Mouse (Mus musculus): ENCODE results near the gene Ldlrad3.
A peak's percentile ranks its signal among the peaks of the same experiment; 100 is the strongest.

Gene Ldlrad3

DNA sequence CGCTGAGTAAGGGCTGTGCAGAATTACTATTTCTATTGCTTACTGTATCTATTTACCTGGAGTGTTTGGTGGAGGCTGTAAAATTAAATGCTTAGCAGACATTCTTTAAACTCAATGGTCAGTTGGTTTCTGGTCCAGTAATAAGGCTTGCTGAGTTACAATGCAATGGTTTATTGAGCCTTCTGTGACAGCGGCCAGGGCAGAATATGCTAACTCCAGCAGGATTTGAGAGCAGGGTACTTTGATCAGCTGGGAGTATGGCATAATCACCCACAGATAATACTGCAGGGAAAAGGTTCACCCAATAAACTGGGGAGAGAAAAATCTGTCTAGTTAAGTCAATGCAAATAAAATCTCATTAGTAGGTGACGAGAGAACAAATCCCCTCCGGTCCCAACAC lies 220.2 kb downstream of the Ldlrad3 start:
- no peak for DNase-seq (ENCODE audit: low read depth, low spot score)

DNA sequence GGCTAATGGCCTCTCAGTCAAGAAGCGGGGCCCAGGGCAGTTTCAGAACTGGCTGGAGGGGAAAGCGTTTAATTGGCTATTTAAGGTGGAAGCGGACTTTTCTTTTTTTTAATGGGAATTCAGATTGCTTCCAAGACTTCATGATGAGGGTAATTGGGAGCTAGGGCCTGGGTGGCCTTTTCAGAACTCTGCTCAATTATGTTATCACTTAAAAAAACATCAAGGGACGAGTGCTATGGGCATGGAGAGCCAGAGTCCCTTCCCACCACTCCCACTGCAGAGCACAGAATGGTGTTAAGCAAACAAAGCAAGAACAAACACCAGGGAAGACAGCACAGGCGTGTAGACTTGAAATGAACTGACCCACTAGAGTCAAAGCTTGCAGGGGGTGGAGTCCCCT lies 220.7 kb downstream of the Ldlrad3 start:
- DNase-seq (ENCODE audit: low read depth, low spot score), result no peak

DNA sequence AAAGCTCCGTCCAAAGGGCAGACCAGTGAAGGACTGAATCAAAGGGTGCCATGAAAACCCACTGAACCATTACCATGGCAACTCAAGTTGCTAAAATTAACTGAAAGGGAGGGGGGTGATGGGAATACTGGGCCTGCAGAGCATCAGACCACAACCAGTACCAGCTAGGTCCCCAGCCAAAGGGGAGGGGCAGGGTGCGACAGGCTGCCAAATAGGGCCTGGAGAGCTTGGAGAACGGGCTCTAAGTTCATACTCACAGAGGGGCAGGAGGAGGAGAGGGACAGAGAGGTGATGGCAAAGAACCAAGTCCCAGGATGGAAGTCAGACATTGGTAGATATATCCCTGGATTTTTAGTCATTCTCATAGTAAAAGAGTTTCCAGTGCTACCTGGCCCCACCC lies 222.8 kb downstream of the Ldlrad3 start:
- DNase-seq (ENCODE audit: low read depth, low spot score), result no peak

DNA sequence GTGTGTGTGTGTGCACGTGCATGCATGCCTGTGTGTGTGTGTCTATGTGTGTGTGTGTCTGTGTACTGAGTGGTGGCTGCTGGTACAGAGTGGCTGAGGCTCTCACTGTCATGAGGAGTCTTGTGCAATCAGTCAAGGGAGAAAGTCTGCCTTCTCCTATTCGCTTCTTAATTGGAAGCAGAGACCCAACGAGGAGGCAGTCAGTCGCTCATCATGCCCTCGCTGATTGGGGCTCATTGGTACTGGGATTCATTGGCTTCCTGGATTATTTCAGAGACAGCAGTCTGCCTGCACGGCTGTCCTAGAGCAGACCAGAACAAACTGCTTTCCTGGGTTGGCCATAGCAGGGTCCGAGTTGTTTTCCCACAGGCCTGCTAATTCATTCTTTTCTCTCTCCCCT lies 223.8 kb downstream of the Ldlrad3 start:
- DNase-seq (ENCODE audit: low read depth, low spot score), result no peak

DNA sequence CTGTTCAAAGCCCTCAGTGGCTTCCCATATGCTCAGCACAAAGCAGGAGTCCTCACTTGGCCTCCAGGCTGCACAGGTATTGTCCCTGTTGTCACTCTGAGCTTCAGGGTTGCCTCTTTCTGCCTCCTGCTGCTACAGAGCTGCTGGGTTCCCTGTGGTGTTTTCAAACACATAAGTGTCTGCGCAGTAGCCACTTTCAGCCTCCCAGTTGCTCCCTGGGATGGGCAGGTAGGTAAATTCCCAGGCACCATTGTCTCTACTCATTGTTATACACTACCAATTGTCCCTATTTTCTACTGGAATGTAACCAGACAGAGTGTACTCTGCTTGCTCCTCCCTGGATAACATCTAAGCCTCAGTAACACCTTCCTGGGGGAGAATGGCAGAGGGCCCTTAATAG lies 224.8 kb downstream of the Ldlrad3 start:
- DNase-seq (ENCODE audit: low read depth, low spot score), result no peak

DNA sequence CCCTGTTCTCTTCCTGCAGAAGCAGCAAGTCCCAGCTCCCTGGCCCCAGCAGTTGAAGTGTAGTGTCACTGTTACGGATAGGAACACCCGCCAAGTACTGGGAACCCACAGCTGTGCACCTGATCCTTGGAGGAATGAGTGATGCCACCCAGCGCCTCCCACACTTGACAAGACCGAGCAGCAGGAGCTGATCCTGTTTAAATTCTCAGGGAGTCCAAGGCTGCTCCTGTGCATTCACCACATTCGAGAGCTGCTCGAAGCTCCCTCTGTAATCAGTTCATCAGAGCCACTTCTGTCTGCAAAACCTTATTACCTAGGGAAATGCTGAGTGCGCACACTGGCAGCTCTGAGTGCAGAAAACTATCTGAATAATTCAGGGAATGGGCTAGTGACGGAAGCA lies 225.5 kb downstream of the Ldlrad3 start:
- no peak for DNase-seq (ENCODE audit: low read depth, low spot score)

DNA sequence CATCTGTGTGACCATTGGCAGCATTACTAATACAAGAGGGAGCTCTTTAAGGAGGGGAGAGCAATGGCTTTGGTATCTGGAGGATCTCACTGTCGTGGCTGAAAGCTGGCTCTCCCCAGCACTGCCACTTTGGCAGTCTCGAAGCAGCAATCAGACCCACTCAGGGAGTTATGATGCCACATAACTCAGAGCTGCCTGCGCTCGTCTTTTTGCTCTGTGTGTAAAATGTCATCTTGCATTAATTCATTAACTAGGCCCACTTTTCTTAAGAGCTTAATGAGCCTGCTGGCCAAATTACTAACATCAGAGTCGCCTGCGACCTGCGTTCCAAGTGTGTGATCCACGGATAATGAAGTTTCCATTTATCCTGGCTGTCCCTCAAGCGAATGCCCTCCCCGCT lies 230.1 kb downstream of the Ldlrad3 start:
- DNase-seq (ENCODE audit: low read depth, low spot score), result no peak

DNA sequence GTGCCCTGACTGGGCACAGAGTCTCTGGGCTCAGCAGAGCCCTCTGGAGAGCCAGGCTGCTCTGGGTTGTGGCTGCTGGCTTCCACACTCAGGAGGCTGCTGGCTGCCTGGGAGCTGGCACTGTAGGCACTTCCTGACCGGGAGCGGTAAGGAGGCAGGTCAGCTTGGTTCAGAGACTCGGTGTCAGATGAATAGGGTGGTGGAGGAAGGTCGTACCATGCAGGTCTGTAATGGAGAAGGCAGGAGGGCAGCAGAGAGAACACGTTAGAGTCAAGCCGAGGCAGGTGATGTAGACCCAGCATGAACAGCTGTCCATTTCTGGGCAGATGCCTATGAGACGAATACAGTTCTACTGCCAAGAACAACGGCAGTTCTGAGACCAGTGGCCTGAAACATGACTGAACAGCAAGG lies 233.2 kb downstream of the Ldlrad3 start:
- DNase-seq (ENCODE audit: low read depth, low spot score), result no peak

DNA sequence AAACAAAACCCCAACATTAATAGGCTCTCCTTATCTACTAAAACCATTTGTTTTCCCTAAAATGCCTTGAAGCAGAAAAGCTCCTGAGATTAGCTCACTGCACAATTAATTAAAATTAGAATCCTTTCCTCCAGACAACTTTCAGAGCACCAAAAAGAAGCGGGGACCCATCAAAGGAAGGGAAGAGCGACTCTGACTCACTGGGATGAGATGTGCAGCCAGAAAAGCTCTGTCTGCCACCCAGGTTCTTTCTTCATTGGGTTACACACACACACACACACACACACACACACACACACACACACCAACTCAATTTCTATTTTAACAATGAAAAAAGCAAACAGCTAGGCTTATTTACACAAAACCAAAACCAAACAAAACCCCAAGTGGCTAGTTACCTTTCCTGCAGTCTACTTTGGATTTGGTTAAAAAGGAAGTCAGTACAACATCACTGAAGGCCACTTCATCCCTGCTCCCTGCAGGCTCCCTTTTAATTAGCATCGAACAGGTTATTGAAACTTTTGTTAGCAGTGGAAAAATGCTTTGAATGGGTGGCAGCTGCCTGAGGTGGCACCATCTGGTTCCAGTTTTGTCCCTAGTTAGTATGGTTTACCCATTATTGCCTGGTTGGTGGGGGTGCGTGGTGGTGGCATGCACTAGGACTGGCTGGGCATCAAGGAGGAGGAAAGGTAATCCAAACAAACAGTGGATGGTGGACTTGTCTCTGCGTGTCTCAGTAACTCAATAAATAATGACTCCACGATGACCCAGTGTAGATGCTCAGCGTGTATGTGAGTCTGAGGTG lies 235.3 kb downstream of the Ldlrad3 start:
- no peak for DNase-seq (ENCODE audit: low read depth, low spot score)

DNA sequence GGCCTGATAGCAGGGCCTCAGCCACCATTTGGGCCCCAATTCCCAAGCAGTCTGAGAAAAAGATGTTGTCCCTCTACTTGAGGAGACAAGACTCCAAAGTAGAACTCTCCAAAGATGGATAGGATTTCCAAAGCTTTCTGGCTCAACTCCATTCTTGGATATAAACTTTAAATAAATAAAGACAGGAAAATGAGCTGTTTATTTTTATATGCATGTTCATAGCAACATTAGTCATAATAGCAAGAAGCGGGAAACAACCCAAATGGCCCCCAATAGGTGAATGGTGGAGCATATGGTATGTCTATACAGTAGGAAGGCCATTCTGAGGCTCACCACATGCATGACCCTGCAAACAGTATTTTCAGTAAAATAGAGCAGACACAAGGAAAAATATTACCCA lies 251.2 kb downstream of the Ldlrad3 start:
- DNase-seq (ENCODE audit: low read depth, low spot score), result no peak

DNA sequence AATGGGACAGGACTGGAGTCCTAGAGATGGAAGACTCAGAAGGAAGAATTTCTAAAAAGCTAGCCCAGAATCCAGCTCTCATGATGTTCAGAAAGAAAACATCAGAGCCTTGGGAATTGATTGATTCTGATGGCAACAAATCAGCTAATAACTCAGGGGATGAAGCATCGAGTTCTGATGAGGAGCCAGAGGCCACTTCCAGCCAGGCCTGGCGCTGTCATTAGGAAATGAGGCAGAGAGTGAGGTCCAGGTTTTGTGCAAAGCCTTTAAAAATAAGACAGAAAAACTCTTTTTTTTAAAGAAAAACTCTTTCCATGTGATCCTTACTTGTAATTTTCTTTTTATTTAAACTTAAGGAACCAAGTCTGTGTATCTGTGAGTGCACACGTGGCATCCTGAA lies 252.9 kb downstream of the Ldlrad3 start:
- DNase-seq (ENCODE audit: low read depth, low spot score), result no peak

DNA sequence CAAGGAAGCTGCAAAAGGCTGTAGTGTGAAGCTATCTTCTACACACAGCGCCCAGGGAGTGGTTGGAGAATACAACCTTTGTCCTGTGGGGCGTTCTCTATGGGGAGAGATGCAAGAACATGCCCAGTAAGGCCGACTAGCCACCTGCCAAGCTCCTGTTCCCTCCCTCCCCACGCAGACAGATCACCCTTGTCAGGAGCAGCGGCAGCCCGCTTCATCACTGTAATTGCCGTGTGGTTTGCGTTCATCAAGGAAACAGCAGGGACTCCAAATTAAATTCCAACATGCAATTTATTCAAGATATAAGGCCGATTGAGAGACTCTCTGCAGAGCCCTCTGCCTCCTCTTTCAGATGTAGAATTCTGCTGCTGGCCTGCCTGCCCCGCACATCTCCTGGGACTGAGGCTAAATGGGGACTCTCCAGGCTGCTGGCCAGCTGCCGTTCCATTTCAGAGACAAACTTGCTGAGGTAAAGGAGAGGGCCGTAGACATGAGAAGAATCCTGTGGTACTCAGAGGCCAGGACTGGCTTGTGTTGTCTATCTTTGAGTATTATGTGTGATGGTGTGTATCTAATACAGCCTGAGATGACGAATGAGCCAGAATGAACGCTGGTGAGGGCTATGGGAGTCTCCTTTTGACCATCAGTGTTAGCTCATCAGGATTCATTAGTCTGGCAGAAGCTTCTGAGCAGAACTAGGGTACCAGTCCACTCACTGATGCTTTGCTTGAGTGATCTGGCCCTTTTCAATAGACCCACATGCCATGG lies 253.8 kb downstream of the Ldlrad3 start:
- DNase-seq (ENCODE audit: low read depth, low spot score), result no peak

DNA sequence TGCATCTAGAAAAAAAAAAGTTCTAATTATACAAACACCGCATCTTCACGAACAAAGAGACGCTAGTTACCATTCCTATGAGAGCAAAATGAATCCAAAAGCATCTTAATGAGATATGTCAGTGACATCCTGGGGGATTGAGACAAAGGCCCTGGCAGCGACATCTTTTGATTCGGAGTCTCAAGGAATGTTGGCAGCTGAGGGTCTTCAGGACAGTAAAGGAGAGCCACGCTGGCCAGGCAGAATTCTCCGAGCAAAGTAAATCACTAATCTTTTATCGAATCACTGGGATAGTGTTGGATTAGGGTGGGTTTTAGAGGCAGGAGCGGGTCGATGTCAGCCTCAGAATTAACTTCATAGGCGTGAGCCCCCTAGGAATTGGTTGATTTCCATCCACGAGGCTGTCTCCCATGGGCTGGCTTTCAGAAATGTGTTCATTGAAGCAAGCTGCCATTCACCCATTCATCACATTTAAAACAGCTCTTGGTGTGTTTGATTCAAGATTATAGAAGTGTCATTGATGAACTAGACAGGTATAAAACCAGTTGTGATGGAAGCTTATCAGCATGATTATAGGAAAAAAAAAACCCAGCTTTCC lies 260.5 kb downstream of the Ldlrad3 start:
- no peak for DNase-seq (ENCODE audit: low read depth, low spot score)

DNA sequence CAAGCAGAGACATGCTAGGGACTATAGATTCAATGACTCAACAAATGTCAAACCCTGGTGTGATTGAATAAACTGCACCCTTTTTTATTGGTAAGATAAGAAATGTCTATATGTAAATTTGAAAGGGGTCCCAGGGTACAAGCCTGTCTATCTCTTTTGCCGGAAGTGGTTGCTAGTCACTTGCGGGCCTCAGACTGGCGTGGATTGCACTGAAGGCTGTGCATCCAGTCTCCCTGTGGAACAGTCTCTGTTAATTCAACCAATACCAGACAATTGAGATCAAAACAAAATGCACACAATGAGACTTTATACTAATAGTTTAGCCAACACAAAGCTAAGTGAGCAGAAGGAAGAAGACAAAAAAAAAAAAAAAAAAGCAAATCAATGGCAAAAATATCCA lies 261.0 kb downstream of the Ldlrad3 start:
- no peak for DNase-seq (ENCODE audit: low read depth, low spot score)

DNA sequence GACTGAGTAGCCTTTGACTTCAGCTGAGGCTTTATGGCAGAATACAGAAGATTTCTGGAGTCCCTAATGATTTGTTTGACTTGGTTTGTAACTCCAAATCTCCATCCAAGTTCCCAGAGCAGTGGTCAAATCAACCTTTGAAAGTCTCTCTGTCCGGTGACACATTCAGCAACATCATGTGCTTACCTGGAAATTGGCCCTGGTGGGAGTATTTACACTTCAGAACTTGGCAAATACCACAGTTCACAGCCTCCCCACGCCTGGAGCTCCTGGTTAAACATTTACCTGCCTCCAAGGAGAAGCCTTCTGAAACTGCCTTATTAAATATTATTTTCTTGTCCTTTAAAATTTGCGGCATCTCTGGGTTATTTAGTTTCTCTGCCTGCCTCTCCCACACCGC lies 263.0 kb downstream of the Ldlrad3 start:
- no peak for DNase-seq (ENCODE audit: low read depth, low spot score)

DNA sequence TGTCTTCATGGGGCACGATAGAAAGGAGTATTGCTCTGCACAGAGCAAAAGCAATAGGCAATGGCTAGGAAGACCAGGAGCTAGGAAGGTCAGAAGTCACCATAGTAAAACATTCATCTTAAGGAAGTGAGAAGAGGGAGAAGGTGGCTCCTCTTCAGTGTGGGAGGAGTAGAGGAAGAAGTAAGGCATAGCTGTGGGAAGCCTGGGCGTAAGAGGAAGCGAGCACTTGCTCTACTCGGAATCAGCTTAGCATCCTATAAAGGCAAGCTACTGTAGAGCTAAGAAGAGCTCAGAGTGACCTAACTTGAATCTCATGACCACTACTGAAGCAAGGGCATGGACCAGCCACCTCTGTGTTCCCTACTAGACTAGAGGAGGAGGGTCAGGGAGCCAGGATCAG lies 263.9 kb downstream of the Ldlrad3 start:
- DNase-seq (ENCODE audit: low read depth, low spot score), result peak; percentile 16

DNA sequence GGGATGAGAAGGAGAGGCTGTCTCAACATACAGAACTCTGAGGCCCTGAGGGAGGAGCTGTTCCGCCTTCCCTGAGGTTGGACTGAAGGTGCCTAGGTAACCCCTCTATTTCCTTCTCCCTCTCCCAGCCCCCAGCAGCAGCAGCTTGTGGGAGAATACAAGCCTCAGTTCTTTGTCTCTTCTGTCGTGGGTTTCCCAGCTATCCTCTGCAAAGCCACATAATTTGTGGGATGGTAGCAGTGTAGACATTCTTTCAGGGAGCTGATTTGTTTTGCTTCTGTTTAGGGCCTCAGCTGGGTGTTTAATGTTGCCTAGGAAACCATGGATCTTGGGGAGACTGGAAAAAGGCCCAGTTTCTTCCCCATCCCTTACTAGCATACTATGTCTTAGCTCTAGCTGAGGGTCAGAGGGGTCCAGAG lies 266.0 kb downstream of the Ldlrad3 start:
- DNase-seq (ENCODE audit: low read depth, low spot score), result no peak

DNA sequence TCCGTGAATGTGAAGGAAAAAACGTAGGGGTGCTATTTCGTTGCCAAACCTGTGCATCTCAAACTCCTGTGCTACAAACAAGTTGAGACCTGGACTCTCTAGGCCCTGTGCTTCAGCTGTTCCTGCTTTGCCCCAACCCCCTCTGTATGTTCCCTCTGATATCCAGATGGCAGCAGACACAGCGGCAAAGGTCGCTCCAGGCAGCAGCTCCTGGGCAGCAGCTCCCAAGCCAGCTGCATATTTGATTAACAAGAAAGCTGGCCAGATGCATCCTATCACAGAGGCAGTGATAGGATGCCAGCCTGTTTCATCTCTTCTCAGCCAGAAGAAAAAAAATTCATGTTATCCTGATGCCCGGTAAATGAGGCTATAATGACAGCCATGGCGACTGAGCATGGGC lies 267.7 kb downstream of the Ldlrad3 start:
- DNase-seq (ENCODE audit: low read depth, low spot score), result no peak

DNA sequence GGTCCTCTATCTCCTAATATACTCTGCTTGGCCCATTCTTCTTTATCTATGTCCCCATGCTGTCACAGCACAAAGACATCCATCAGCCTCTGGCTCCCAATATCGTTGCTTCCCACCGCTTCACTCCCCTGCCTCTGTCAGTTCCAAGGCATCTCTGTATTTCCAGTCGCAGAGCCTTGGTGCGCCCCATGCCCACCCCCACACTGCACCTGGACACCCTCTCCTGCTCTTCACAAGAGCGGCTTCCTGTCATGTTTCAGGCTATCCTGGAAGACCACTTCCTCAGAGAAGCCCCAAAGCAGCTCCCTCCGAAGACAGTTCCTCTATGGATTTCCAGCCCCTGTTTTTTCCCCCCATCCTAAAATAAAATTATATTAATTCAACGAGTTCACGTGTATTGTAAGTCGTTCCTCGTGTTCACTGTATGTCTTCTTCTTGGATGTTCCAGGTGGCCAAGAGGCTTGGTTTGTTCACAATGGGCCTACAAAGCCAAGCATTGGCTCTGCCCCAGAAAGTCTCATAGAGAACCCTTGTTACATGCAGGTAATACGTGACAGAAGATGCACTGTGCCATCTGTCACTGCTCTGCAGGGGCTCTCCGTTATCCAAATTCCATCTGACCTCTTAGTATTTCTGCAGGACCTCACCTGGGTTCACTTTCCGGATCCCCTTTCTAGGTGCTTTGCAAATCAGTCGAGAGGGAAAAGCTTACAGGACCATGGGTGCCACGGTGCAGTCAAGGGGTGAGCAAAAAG lies 276.7 kb downstream of the Ldlrad3 start:
- DNase-seq (ENCODE audit: low read depth, low spot score), result no peak

DNA sequence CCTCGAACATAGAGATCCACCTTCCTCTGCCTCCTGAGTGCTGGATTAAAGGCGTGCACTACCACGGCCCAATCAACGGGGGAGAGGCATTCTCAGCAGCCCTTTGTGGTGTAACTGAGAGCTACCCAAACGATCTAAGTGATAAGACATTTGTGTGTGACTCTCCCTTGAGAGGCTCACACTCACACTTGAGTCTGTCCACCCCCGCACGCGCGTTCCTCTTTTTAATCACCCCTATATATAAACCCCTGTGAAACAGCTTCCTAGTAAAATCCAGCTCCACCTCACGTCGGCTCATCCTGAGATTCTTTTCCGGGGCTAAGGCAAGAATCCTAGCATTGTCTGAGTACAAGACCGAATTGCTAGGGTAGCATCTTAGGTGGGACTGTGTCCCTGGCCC lies 277.4 kb downstream of the Ldlrad3 start:
- DNase-seq (ENCODE audit: low read depth, low spot score), result no peak

DNA sequence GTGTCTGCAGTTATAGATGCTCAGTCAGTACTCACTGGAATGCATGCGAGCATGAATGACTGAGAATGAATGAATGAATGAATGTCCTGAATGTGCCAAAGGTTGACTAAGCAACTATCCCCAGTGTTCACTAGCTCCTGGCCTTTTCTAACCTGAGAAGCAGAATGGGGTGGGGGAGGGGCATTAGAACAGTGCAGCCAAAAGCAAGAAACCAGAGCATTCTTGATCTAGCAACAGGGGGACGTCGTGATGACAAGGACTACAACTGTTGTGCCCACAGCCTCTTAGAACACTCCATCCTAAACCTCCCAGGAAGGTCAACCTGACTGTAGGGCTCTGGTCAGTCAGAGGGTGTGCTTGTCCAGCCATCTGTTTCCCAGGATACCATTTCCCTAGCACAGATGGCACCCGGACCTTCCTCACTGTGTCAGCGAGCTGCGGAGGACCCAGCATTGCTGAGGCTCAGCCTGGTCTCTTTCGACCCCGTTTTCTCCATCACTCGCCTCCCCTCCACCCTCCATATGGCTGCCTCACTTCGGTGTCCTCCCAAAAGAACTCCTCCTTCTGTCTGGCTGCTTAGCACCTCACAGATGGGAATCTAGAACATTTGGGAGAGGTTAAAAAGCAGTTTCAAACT lies 278.7 kb downstream of the Ldlrad3 start:
- no peak for DNase-seq (ENCODE audit: low read depth, low spot score)

DNA sequence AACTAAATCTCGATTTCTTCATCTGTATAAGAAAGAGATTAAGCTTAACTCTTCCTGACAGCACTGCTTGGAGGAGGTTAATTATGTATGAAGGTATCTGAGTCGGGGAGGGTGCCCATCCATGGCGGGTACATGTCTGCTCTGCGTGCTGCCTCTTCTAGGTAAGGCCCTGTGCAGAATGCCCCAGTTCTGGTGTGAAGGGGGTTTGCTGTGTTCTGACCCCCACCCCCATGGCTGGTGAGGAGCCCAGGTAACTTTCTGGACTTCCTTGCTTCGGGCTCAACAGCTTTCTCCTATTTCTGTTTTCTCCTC lies 279.9 kb downstream of the Ldlrad3 start:
- DNase-seq (ENCODE audit: low read depth, low spot score), result no peak
